Mouse (Mus musculus): Measurements from ENCODE around the gene Kctd4. TPM values are rescaled to one million over a fixed set of nuclear protein-coding genes. Genes with fewer than 3 reads are reported as not detected.
"Not testable (repeated sequence)": the region's sequence is repeated elsewhere in the genome, so short reads cannot be mapped to it uniquely, and the experiment has no call there.

The Kctd4 gene
- 0.36 and 0.38 TPM in 2 replicates for polyA plus RNA-seq (2015; fragmentation: Nextera tagmentation; extraction: Ambion mirVana)

- H3K4me1 ChIP-seq (replicated peaks; ENCODE audit: control insufficient read depth, insufficient read depth, low read length): no peaks in the 10 kb centered on the region
- H3K27me3 ChIP-seq (ENCODE audit: control insufficient read depth, insufficient read depth, low read depth, low read length): no peaks in the 10 kb centered on the region
- no peaks in the 10 kb centered on the region for H3K36me3 ChIP-seq (ENCODE audit: control insufficient read depth, insufficient read depth, low read length)
- no peak within 1 kb of the TSS for H3K9ac ChIP-seq (ENCODE audit: low read length)
- no peaks in the 10 kb centered on the region for H3K9me3 ChIP-seq (ENCODE audit: control insufficient read depth, low read length)
- H3K27ac ChIP-seq (ENCODE audit: low read length): no peak within 1 kb of the TSS
- no peak within 1 kb of the TSS for H3K4me2 ChIP-seq (ENCODE audit: low read depth, low read length)
- 83% methylated on average over 7 of the region's 7 CpGs for WGBS
- no peak for ATAC-seq (ENCODE audit: low read depth)
- H3K4me3 ChIP-seq (ENCODE audit: low read length): no peak within 1 kb of the TSS
Measured at GRCm38 (mm10) chr14:75954766-75955165, at the start of gene Kctd4. Gene Kctd4 (plus strand): TSS chr14:75955009.

- Histone ChIP-seq H3K4me3 (ENCODE audit: low read length) (no peak overlapping the region), H3K9ac (ENCODE audit: low read length) (no peak overlapping the region), H3K36me3 (ENCODE audit: control insufficient read depth, insufficient read depth, low read length) (peaks cover 10% of the 10 kb centered on the region), H3K27me3 (ENCODE audit: control insufficient read depth, insufficient read depth, low read depth, low read length) (no peaks in the 10 kb centered on the region), H3K4me1 (replicated peaks; ENCODE audit: control insufficient read depth, insufficient read depth, low read length) (no peaks in the 10 kb centered on the region), H3K27ac (ENCODE audit: low read length) (no peak overlapping the region), H3K9me3 (ENCODE audit: control insufficient read depth, low read length) (no peaks in the 10 kb centered on the region; the same call in 1 of the 2 replicates), H3K4me2 (ENCODE audit: low read depth, low read length) (no peak overlapping the region)
- no peak for ATAC-seq (ENCODE audit: low read depth)
- WGBS: 91% methylated on average over 8 of the region's 8 CpGs
Measured at GRCm38 (mm10) chr14:75906931-75907330, 47.9 kb upstream of the Kctd4 start.

DNA sequence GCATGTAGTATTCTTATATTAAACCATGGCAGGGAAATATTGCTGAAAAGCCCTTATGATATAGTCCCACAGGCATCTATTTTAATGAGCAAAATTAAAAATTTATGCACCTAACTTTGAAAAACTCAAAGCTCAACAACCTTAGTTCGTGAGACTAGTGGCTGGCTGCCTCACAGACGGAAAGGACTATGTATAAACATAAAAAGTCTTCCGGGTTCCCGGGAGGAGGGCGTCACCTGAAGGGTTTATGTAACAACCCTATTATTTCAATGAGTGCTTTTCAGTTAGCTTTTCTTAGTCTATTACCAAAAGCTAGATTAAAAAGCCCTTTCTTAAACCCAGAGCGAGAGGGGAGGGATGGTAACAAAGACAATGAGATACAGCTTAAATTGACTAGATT, 42.8 kb upstream of the Kctd4 start:
- Histone ChIP-seq H3K4me1 (replicated peaks; ENCODE audit: control insufficient read depth, insufficient read depth, low read length) (no peaks in the 10 kb centered on the region), H3K9ac (ENCODE audit: low read length) (no peak overlapping the region), H3K27me3 (ENCODE audit: control insufficient read depth, insufficient read depth, low read depth, low read length) (no peaks in the 10 kb centered on the region), H3K36me3 (ENCODE audit: control insufficient read depth, insufficient read depth, low read length) (no peaks in the 10 kb centered on the region), H3K4me2 (ENCODE audit: low read depth, low read length) (no peak overlapping the region), H3K4me3 (ENCODE audit: low read length) (no peak overlapping the region), H3K27ac (ENCODE audit: low read length) (no peak overlapping the region), H3K9me3 (ENCODE audit: control insufficient read depth, low read length) (no peaks in the 10 kb centered on the region)
- WGBS: 56% methylated on average over 6 of the region's 6 CpGs
- no peak for ATAC-seq (ENCODE audit: low read depth)

DNA sequence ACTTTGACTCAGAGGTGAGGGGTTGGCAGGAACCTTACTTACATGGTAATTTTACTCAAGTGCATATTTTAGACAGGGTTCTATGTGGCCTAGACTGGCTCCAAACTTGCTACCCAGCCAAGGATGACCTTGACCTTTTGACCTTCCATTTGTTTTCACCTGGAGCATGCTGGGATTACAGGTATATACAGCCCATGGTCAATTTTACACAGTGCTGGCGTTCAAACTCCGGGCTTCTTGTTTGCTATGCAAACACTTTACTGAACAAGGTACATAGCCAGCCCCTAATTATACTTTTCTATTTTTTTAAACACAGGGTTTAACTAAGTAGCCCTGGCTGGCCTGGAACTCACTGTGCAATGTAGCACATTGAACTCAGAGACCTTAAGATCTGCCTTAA, 42.1 kb upstream of the Kctd4 start:
- no peak overlapping the region for H3K4me3 ChIP-seq (ENCODE audit: low read length)
- H3K36me3 ChIP-seq (ENCODE audit: control insufficient read depth, insufficient read depth, low read length): no peaks in the 10 kb centered on the region
- no peak overlapping the region for H3K4me2 ChIP-seq (ENCODE audit: low read depth, low read length)
- no peak overlapping the region for H3K9ac ChIP-seq (ENCODE audit: low read length)
- no peaks in the 10 kb centered on the region for H3K27me3 ChIP-seq (ENCODE audit: control insufficient read depth, insufficient read depth, low read depth, low read length)
- no peaks in the 10 kb centered on the region for H3K9me3 ChIP-seq (ENCODE audit: control insufficient read depth, low read length)
- 61% methylated on average over 2 of the region's 2 CpGs for WGBS
- H3K27ac ChIP-seq (ENCODE audit: low read length): no peak overlapping the region
- ATAC-seq (ENCODE audit: low read depth): peak; percentile 64; the same call in 1 of the 2 replicates
- no peaks in the 10 kb centered on the region for H3K4me1 ChIP-seq (replicated peaks; ENCODE audit: control insufficient read depth, insufficient read depth, low read length)

GRCm38 (mm10) chr14:75923314-75924052, 31.3 kb upstream of the Kctd4 start:
- no peak for ATAC-seq (ENCODE audit: low read depth)

GRCm38 (mm10) chr14:75929713-75930112, 25.1 kb upstream of the Kctd4 start:
- WGBS: 89% methylated on average over 8 of the region's 8 CpGs
- ATAC-seq (ENCODE audit: low read depth); H3K9ac ChIP-seq (ENCODE audit: low read length): not testable (repeated sequence)

More at GRCm38 (mm10) chr14:75923314-75924052, 31.3 kb upstream of the Kctd4 start:
- no peak overlapping the region for H3K9ac ChIP-seq (ENCODE audit: low read length)
- H3K27me3 ChIP-seq (ENCODE audit: control insufficient read depth, insufficient read depth, low read depth, low read length): no peaks in the 10 kb centered on the region
- WGBS: 88% methylated on average over 1 of the region's 1 CpGs
- no peaks in the 10 kb centered on the region for H3K9me3 ChIP-seq (ENCODE audit: control insufficient read depth, low read length)
- no peaks in the 10 kb centered on the region for H3K4me1 ChIP-seq (replicated peaks; ENCODE audit: control insufficient read depth, insufficient read depth, low read length)
- no peak overlapping the region for H3K27ac ChIP-seq (ENCODE audit: low read length)
- no peak overlapping the region for H3K4me2 ChIP-seq (ENCODE audit: low read depth, low read length)
- H3K4me3 ChIP-seq (ENCODE audit: low read length): no peak overlapping the region
- H3K36me3 ChIP-seq (ENCODE audit: control insufficient read depth, insufficient read depth, low read length): no peaks in the 10 kb centered on the region

GRCm38 (mm10) chr14:75931266-75931665, 23.5 kb upstream of the Kctd4 start:
- Histone ChIP-seq H3K9ac (ENCODE audit: low read length) (no peak overlapping the region), H3K4me2 (ENCODE audit: low read depth, low read length) (no peak overlapping the region), H3K4me1 (replicated peaks; ENCODE audit: control insufficient read depth, insufficient read depth, low read length) (no peaks in the 10 kb centered on the region), H3K27ac (ENCODE audit: low read length) (no peak overlapping the region), H3K27me3 (ENCODE audit: control insufficient read depth, insufficient read depth, low read depth, low read length) (no peaks in the 10 kb centered on the region), H3K4me3 (ENCODE audit: low read length) (no peak overlapping the region), H3K9me3 (ENCODE audit: control insufficient read depth, low read length) (no peaks in the 10 kb centered on the region), H3K36me3 (ENCODE audit: control insufficient read depth, insufficient read depth, low read length) (no peaks in the 10 kb centered on the region)
- 92% methylated on average over 23 of the region's 23 CpGs for WGBS
- ATAC-seq (ENCODE audit: low read depth): no peak

More at GRCm38 (mm10) chr14:75929713-75930112, 25.1 kb upstream of the Kctd4 start:
- not testable (repeated sequence) for H3K36me3 ChIP-seq (ENCODE audit: control insufficient read depth, insufficient read depth, low read length); H3K4me3 ChIP-seq (ENCODE audit: low read length); H3K4me1 ChIP-seq (replicated peaks; ENCODE audit: control insufficient read depth, insufficient read depth, low read length); H3K27ac ChIP-seq (ENCODE audit: low read length); H3K27me3 ChIP-seq (ENCODE audit: control insufficient read depth, insufficient read depth, low read depth, low read length); H3K4me2 ChIP-seq (ENCODE audit: low read depth, low read length); H3K9me3 ChIP-seq (ENCODE audit: control insufficient read depth, low read length)

DNA sequence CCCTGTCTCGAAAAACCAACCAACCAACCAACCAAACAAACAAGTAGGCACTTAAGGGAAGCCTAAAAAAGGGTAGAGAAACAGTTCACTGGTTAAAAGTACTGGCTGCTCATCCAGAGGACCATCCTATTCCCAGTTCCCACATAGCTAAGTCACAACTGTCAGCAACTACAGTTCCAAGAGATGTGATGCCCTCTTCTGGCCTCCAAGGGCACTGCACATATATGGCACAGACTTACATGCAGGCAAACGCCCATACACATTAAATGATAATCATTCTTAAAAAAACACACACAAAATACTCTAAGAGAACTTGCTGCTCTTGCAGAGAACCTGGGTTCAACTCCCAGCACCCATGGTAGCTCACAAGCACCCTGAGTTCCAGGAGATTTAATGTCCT, 20.4 kb upstream of the Kctd4 start:
- Histone ChIP-seq H3K4me3 (ENCODE audit: low read length) (no peak overlapping the region), H3K9ac (ENCODE audit: low read length) (no peak overlapping the region), H3K36me3 (ENCODE audit: control insufficient read depth, insufficient read depth, low read length) (no peaks in the 10 kb centered on the region), H3K27ac (ENCODE audit: low read length) (no peak overlapping the region), H3K4me2 (ENCODE audit: low read depth, low read length) (no peak overlapping the region), H3K4me1 (replicated peaks; ENCODE audit: control insufficient read depth, insufficient read depth, low read length) (no peaks in the 10 kb centered on the region), H3K9me3 (ENCODE audit: control insufficient read depth, low read length) (no peaks in the 10 kb centered on the region), H3K27me3 (ENCODE audit: control insufficient read depth, insufficient read depth, low read depth, low read length) (no peaks in the 10 kb centered on the region)
- no peak for ATAC-seq (ENCODE audit: low read depth)
- WGBS: 81% methylated on average over 2 of the region's 2 CpGs

DNA sequence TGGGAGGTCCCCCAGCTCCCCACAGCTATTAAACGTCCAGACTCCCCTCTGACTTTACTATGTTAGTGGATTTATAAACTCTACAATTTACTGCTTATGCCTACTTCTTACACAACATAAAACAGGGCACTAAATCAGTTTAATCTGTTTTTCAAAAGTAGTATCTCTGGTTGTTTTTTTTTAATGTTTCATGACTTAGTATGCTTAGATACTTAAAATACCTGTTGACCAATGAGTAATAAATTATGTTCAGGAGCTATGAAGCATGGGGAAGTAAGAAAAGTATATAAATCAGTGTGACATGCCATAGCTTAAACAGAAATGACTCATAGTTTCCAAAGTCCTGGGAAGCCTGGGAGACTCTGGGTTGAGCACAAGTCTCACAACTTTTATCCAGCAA, 17.1 kb upstream of the Kctd4 start:
- Histone ChIP-seq H3K36me3 (ENCODE audit: control insufficient read depth, insufficient read depth, low read length) (no peaks in the 10 kb centered on the region), H3K9me3 (ENCODE audit: control insufficient read depth, low read length) (no peaks in the 10 kb centered on the region), H3K4me3 (ENCODE audit: low read length) (no peak overlapping the region), H3K27ac (ENCODE audit: low read length) (no peak overlapping the region), H3K9ac (ENCODE audit: low read length) (no peak overlapping the region), H3K4me1 (replicated peaks; ENCODE audit: control insufficient read depth, insufficient read depth, low read length) (no peaks in the 10 kb centered on the region), H3K27me3 (ENCODE audit: control insufficient read depth, insufficient read depth, low read depth, low read length) (no peaks in the 10 kb centered on the region), H3K4me2 (ENCODE audit: low read depth, low read length) (no peak overlapping the region)
- no peak for ATAC-seq (ENCODE audit: low read depth)
- WGBS: 75% methylated on average over 1 of the region's 1 CpGs
